Mouse (Mus musculus): ENCODE measurements around the gene Rb1.

DNA sequence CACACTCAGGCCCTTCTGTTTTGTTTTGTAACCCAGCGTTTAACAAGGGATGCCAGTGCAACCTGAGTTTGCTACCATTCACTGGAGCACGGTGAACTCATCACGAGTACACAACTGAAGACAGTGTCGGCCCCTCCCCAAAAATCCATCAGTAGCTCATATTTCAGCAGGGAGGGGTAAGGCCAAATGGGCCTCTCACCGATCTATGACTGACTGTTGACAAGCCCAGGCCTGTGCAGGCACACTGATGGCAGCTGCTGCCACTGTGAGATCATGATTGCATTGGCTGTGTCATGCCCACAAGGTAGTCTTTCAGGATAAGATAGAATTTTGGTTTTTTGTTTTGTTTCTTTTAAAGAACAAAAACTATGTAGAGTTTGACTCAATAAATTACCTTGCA, 12.2 kb downstream of the Rb1 start:
- TF ChIP-seq CTCF (IDR thresholded peaks at IDR 0.05; ENCODE audit: low read depth) (no peak), EP300 (IDR thresholded peaks at IDR 0.05; ENCODE audit: low read depth) (no peak)

All from heart, postnatal 0 days (tissue).